Mouse (Mus musculus): ENCODE measurements at regions not wholly inside any gene's neighbourhood (a gene's known extent, or its start where the extent isn't known, plus 50 kb on each side); places are given as distances from the start of the nearest gene placed in this dataset.
A peak's percentile ranks its signal among the peaks of the same experiment; 100 is the strongest.

DNA sequence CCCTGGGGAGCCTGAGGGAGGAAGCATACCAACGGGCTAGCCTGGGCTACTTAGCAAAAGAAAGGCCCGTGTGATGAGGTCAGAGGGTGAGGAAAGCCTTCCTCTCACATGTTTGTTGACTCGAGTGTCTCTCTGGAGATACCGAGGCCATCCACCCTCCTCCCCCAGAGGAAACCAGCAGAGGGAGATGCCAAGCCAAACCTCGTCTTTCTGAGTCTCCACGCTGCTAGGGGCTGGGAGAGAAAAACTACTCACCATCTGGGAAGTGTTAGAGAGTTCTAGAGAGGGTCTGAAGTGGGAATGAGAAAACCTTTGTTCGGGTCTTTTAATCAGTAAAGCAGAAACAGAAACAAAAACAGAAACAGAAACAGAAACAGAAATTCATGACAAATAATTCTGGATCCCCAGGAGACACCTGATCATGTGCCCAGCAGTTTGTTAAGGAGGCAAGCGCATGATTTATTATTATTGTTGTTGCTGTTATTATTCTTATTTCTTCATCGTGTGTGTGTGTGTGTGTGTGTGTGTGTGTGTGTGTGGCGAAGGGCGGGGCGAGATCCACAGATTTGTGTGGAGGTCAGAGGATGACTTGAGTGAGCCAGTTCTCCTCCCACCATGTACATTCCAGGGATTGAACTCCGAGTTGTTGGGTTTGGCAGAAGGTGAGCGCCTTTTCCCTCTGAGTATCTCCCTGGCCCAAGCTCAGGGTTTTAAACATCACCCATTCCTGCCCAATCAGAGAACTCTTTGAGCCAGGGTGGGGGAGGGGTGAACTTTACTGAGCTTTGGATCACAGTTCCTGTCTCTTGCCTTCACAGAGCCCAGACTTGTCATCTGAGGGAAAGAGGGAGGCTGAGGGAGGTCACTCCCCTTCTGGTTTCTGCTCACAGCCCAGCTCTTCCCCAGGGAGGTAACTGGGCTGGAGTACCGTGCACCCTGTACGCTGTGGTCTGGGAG, 104.2 kb downstream of the Zfp36l2 start:
- H3K4me1 ChIP-seq, result peaks cover 31% of the 10 kb centered on the region
- H3K36me3 ChIP-seq, result no peaks in the 10 kb centered on the region
- ATAC-seq (ENCODE audit: low FRiP score), result no peak
- H3K27ac ChIP-seq (replicated peaks), result peak overlapping the region; percentile 28
- no peaks in the 10 kb centered on the region for H3K9me3 ChIP-seq (replicated peaks)
- H3K4me3 ChIP-seq (replicated peaks), result no peak overlapping the region
- no peaks in the 10 kb centered on the region for H3K27me3 ChIP-seq (replicated peaks)
- H3K9ac ChIP-seq (replicated peaks), result no peak overlapping the region
- 80% methylated on average over 16 of the region's 16 CpGs for WGBS
- no peak overlapping the region for H3K4me2 ChIP-seq

DNA sequence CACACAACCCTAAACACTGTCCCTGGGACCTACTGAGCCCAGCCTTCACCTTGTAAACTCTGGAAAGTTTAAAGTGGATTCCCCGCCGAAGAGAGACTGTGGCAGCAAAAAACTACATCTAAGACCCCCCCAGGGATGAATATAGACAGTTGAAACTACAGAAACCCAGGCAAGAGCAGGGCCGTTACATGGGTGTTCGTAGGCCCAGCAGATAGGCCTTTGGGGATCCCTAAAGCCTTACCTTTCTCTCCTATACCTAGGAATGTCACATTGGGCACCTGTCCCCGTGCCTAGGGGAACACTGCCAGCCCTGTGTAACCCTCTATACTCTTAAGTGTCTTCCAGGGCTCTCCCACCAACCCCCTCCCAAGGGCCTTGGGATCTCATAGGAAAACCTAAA, 105.2 kb downstream of the Zfp36l2 start:
- Histone ChIP-seq H3K9ac (replicated peaks) (no peak overlapping the region), H3K4me3 (replicated peaks) (no peak overlapping the region), H3K27me3 (replicated peaks) (no peaks in the 10 kb centered on the region), H3K27ac (replicated peaks) (peak overlapping the region; percentile 80), H3K4me1 (peaks cover 31% of the 10 kb centered on the region), H3K9me3 (replicated peaks) (no peaks in the 10 kb centered on the region), H3K4me2 (no peak overlapping the region), H3K36me3 (no peaks in the 10 kb centered on the region)
- WGBS, result 88% methylated on average over 5 of the region's 5 CpGs
- no peak for ATAC-seq (ENCODE audit: low FRiP score)

DNA sequence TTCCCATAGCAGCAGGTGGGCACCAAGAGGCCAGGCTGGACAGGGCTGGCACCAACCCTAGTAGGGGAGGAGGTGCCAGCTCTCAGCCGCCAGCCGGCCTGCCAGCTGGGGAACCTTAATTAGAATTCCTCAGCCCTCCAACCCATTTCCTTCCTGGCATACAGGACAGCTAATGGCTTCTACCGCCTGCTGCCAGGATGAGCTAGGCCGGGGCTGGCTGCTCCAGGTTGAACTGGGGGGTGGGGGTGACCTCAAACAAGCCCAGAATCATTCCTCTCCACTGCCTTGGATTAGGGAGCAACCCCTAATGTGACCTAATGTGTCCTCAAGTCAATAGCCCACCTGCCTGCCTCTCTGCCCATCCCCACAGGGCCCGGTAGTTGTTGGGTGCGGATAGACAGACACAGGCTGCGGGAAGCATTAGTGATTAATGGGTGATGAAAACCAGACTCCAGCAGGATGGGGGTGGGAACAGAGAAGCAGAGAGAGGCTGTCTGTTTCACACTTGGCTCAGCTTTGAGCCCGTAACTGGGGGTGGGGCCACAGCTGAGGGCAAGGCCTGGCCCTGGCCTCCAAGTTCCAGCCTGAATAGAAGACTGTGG, 105.9 kb downstream of the Zfp36l2 start:
- Histone ChIP-seq H3K4me1 (peaks cover 31% of the 10 kb centered on the region), H3K4me2 (no peak overlapping the region), H3K27me3 (replicated peaks) (no peaks in the 10 kb centered on the region), H3K9me3 (replicated peaks) (no peaks in the 10 kb centered on the region), H3K27ac (replicated peaks) (peak overlapping the region; percentile 80), H3K36me3 (no peaks in the 10 kb centered on the region), H3K9ac (replicated peaks) (no peak overlapping the region), H3K4me3 (replicated peaks) (no peak overlapping the region)
- ATAC-seq (ENCODE audit: low FRiP score), result peak; percentile 87
- 13% methylated on average over 8 of the region's 8 CpGs for WGBS

DNA sequence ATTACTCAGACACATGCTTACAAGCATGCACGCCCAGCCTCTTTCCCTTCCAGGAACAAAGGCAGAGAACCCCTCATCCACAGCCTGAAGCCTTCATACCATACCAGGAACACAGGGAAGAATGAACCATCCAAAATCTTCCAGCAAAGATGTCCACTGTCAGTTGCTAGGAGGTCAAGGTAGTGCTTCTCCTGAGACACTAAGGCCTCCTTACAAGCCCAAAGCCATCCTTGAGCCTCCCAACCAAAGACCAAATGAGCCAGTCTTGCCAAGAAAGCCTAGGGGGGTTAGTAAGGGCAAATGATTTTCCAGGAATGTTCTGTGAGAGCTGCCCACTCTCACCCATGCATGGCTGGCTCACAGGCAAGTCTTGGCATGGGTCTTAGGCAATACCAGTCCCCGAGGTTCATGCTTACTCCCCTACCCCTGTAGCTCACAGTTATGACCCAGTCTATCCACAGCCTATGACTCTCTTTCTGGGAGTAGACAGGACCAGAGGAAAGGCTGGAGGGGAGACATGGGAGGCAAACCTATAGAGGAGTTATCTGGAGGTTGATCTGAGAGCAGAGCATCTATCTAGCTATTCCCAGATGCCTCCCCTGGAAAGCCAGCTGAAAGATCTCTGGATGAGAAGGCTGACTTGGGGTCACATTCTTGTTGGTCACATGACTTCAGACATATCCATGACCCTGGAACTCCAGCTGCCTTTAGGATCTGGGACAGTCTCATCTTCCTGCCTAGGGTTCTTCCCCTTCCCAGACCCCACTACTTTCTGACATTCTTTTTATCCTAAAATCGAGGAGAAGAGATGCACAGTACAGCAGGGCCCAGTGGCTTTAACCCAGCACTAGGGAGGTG, 112.4 kb downstream of the Zfp36l2 start:
- WGBS, result 86% methylated on average over 3 of the region's 3 CpGs
- Histone ChIP-seq H3K9me3 (replicated peaks) (no peaks in the 10 kb centered on the region), H3K4me2 (no peak overlapping the region), H3K27ac (replicated peaks) (no peak overlapping the region), H3K27me3 (replicated peaks) (no peaks in the 10 kb centered on the region), H3K4me1 (no peaks in the 10 kb centered on the region), H3K36me3 (no peaks in the 10 kb centered on the region), H3K9ac (replicated peaks) (no peak overlapping the region), H3K4me3 (replicated peaks) (no peak overlapping the region)
- ATAC-seq (ENCODE audit: low FRiP score), result no peak

DNA sequence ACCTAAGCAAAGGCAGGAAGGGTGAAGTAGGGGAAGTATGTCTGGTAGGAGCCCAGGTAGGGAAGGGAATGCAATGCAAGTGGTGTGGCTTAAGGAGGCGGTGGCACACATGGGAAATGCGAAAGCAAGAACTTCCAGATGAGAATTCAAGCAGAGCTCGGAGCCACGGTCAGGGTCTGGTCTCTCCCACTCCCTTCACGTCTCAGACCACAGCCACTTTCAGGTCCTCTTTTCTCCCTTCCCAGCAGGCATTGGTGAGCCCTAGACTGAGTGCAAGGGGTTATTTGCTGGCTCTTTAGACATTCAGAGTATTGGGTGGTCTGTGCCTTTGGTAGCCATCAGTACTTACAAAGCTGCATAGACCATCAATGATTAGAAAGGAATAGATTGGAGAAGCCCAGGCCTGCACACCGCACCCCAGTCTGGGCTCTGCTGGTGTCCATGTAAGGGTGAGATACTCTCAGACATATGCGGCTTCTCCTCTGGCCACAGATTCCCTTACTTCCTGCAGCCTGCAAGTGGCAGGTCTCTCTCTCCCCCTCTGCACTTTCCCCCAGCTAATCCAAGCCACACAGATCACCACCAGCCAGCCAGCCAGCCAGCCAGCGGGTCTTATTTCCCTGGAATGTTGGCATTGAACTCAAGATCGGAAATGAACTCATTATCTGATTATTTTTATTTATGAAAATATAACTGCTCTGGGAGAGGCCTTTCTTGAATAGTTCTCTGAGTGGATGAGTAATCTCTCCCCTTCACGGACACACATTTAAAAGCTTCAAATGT, 113.6 kb downstream of the Zfp36l2 start:
- no peak overlapping the region for H3K4me2 ChIP-seq
- no peaks in the 10 kb centered on the region for H3K36me3 ChIP-seq
- 83% methylated on average over 10 of the region's 10 CpGs for WGBS
- H3K9me3 ChIP-seq (replicated peaks), result no peaks in the 10 kb centered on the region
- no peaks in the 10 kb centered on the region for H3K4me1 ChIP-seq
- ATAC-seq (ENCODE audit: low FRiP score), result no peak
- H3K27ac ChIP-seq (replicated peaks), result no peak overlapping the region; the same call in 1 of the 2 replicates
- H3K9ac ChIP-seq (replicated peaks), result no peak overlapping the region
- H3K4me3 ChIP-seq (replicated peaks), result no peak overlapping the region
- no peaks in the 10 kb centered on the region for H3K27me3 ChIP-seq (replicated peaks)

DNA sequence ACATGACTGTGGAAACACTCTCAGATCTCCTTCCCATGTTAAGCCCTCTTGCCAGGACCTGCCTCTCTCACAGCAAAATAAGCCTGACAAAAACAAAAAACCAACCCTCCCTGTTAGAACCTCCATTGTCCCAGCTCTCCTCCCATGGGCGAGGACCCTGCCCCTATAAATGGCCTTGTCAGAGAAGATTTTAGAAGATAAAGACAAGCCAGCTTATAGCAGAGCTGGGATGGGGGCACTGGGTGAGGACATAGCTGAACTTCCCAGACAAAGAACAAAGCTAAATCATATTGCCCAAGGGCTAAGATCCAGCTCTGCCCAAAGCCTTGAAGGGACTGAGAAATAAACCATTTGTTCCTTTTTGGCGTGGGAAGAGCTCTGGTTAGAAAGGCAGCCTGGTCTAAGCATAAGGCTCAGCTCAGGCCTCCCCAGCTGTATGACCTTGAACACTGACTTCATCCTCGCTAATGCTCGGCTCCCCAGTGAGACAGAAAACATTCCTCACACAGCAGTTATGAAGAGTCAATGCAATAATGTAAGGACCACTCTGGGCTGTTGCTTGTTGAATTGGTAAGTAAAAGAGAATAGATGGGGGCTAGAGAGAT, 115.2 kb downstream of the Zfp36l2 start:
- H3K27ac ChIP-seq (replicated peaks), result no peak overlapping the region; the same call in 1 of the 2 replicates
- no peak for ATAC-seq (ENCODE audit: low FRiP score)
- H3K4me1 ChIP-seq, result no peaks in the 10 kb centered on the region
- no peak overlapping the region for H3K9ac ChIP-seq (replicated peaks)
- H3K9me3 ChIP-seq (replicated peaks), result no peaks in the 10 kb centered on the region
- H3K27me3 ChIP-seq (replicated peaks), result no peaks in the 10 kb centered on the region
- H3K4me2 ChIP-seq, result no peak overlapping the region
- no peaks in the 10 kb centered on the region for H3K36me3 ChIP-seq
- H3K4me3 ChIP-seq (replicated peaks), result no peak overlapping the region
- 68% methylated on average over 4 of the region's 4 CpGs for WGBS

DNA sequence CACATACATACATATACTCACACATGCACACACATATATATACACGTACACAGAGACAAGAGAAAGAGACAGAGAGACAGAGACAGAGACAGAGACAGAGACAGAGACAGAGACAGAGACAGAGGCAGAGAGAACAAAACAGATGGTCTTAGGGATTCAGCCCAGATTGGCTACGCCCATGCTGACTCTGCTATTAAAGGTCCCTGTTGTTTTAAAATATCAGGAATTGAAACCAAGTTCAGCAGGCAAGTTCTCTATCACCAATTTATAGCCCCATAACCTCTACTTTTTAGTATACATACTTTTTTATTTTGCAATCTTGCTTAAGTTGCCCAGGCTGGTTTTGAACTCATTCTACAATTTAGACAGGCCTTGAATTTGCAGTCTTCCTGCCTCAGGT, 115.9 kb downstream of the Zfp36l2 start:
- no peak overlapping the region for H3K27ac ChIP-seq (replicated peaks)
- no peak overlapping the region for H3K9ac ChIP-seq (replicated peaks)
- H3K9me3 ChIP-seq (replicated peaks), result no peaks in the 10 kb centered on the region
- no peak for ATAC-seq (ENCODE audit: low FRiP score)
- no peak overlapping the region for H3K4me3 ChIP-seq (replicated peaks)
- H3K4me2 ChIP-seq, result no peak overlapping the region
- H3K27me3 ChIP-seq (replicated peaks), result no peaks in the 10 kb centered on the region
- H3K4me1 ChIP-seq, result no peaks in the 10 kb centered on the region
- H3K36me3 ChIP-seq, result no peaks in the 10 kb centered on the region
- WGBS, result 86% methylated on average over 2 of the region's 2 CpGs

DNA sequence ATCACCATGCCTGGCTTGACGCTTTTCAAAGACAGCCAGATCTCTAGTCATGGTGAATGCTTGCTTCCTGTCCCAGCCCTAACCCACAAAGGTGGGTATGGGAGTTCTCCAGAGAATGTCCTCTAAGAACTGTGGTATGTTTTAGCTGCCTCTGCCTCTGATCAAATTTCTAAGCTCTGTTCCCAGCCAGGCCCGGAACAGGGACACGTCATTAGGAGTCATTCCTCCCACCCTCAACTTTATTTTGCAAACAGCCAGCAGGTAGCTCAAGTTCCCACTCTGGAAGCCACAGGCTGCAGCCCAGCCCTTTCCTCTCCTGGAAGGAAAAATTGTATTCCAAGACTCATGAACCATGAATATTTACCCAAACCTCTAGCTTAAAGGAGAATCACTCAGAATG, 117.2 kb downstream of the Zfp36l2 start:
- no peak for ATAC-seq (ENCODE audit: low FRiP score)
- H3K9ac ChIP-seq (replicated peaks), result no peak overlapping the region

DNA sequence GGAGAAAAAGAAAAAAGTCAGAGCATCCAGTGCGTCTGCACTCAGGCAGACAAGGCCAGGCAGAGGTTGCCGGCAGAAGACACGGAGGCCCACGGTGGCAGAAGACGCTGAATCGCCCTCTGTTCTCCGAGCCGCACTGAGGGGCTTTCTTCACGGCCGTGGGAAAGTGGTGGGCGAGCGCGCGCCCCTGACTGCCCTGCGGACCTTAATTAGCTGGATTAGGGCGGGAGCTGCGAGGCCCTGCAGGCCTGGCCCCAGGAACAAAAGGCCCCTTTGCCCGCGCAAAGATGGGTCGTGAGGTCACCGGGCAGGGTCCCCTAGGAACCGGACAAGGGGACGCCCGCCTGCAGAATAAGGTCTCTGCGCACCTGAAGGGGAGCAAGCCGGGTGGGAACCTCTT, 120.6 kb downstream of the Zfp36l2 start:
- no peak overlapping the region for H3K27ac ChIP-seq (replicated peaks)
- 44% methylated on average over 26 of the region's 26 CpGs for WGBS
- ATAC-seq (ENCODE audit: low FRiP score), result no peak

More for the DNA sequence above, 117.2 kb downstream of the Zfp36l2 start:
- Histone ChIP-seq H3K4me1 (no peaks in the 10 kb centered on the region), H3K4me2 (no peak overlapping the region), H3K27ac (replicated peaks) (no peak overlapping the region), H3K27me3 (replicated peaks) (no peaks in the 10 kb centered on the region), H3K36me3 (no peaks in the 10 kb centered on the region), H3K4me3 (replicated peaks) (no peak overlapping the region), H3K9me3 (replicated peaks) (no peaks in the 10 kb centered on the region)
- 87% methylated on average over 3 of the region's 3 CpGs for WGBS

DNA sequence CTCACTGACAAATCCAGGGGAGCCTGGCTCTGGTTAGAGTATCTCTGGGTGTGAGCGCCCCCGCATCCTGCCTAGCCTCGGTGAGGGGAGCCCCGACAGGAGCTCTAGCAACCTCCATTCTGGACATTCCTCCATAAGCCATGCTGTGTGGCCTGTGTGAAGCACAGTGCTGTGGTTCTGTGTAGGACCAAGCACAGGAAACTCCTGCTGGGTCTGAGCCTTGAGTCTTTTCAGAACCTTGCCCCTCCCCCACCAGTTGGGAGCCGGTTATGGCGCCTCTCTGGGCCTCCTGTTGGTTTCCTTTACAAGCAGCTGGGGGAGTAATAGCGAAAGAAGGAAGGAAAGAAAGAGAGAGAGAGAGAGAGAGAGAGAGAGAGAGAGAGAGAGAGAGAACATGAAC, 124.0 kb downstream of the Zfp36l2 start:
- Histone ChIP-seq H3K9ac (replicated peaks) (no peak overlapping the region), H3K27ac (replicated peaks) (no peak overlapping the region), H3K9me3 (replicated peaks) (no peaks in the 10 kb centered on the region), H3K4me2 (no peak overlapping the region), H3K27me3 (replicated peaks) (no peaks in the 10 kb centered on the region), H3K36me3 (no peaks in the 10 kb centered on the region), H3K4me3 (replicated peaks) (no peak overlapping the region), H3K4me1 (peaks cover 15% of the 10 kb centered on the region)
- 47% methylated on average over 7 of the region's 7 CpGs for WGBS
- ATAC-seq (ENCODE audit: low FRiP score), result no peak

More for the DNA sequence above, 120.6 kb downstream of the Zfp36l2 start:
- Histone ChIP-seq H3K4me2 (no peak overlapping the region), H3K4me3 (replicated peaks) (no peak overlapping the region), H3K36me3 (no peaks in the 10 kb centered on the region), H3K9ac (replicated peaks) (no peak overlapping the region), H3K4me1 (peaks cover 6% of the 10 kb centered on the region; the same call in 1 of the 2 replicates), H3K27me3 (replicated peaks) (no peaks in the 10 kb centered on the region), H3K9me3 (replicated peaks) (no peaks in the 10 kb centered on the region)

DNA sequence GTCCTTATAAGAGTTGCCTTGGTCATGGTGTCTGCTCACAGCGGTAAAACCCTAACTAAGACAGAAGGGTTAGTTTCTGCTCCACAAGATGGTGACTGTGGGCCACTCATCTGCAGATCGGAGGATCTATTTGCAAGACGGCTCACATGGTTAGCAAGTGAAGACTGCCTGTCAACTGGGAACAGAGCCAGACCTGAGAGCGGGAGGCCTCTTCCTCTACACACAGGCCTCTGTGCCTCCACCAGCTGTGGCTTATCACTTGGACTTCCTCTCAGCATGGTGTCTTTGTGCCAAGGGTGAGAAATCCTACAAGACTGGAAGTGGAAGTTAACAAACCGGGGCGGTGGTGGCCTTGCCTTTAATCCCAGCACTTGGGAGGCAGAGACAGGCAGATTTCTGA, 126.1 kb downstream of the Zfp36l2 start:
- ATAC-seq (ENCODE audit: low FRiP score), result no peak
- no peak overlapping the region for H3K4me2 ChIP-seq
- H3K9me3 ChIP-seq (replicated peaks), result no peaks in the 10 kb centered on the region
- no peak overlapping the region for H3K27ac ChIP-seq (replicated peaks)
- H3K4me1 ChIP-seq, result peaks cover 32% of the 10 kb centered on the region
- no peaks in the 10 kb centered on the region for H3K36me3 ChIP-seq
- no peak overlapping the region for H3K4me3 ChIP-seq (replicated peaks)
- no peaks in the 10 kb centered on the region for H3K27me3 ChIP-seq (replicated peaks)
- no peak overlapping the region for H3K9ac ChIP-seq (replicated peaks)
- 86% methylated on average over 6 of the region's 6 CpGs for WGBS

All from neural tube, embryonic 15.5 days (tissue).